Mouse (Mus musculus): ENCODE measurements at regions not wholly inside any gene's neighbourhood (a gene's known extent, or its start where the extent isn't known, plus 50 kb on each side); places are given as distances from the start of the nearest gene placed in this dataset.
A peak's percentile ranks its signal among the peaks of the same experiment; 100 is the strongest.

- H3K9ac ChIP-seq: no peak overlapping the region
- no peaks in the 10 kb centered on the region for H3K27me3 ChIP-seq
- no peaks in the 10 kb centered on the region for H3K4me1 ChIP-seq (replicated peaks)
- H3K27ac ChIP-seq: no peak overlapping the region
- H3K4me2 ChIP-seq: no peak overlapping the region
- DNase-seq: no peak
- H3K4me3 ChIP-seq (replicated peaks): no peak overlapping the region
- 44% methylated on average over 3 of the region's 3 CpGs for WGBS (ENCODE audit: insufficient replicate concordance)
- H3K9me3 ChIP-seq (replicated peaks): no peaks in the 10 kb centered on the region
- H3K36me3 ChIP-seq: no peaks in the 10 kb centered on the region
- no peak for ATAC-seq (ENCODE audit: low read depth)
Measured at GRCm38 (mm10) chr11:45702916-45703315, 148.9 kb upstream of the Clint1 start.

GRCm38 (mm10) chr11:45704411-45704810 is 147.4 kb upstream of the Clint1 start:
- no peaks in the 10 kb centered on the region for H3K27me3 ChIP-seq
- H3K4me3 ChIP-seq (replicated peaks): no peak overlapping the region
- WGBS (ENCODE audit: insufficient replicate concordance): 64% methylated on average over 5 of the region's 5 CpGs
- H3K4me1 ChIP-seq (replicated peaks): no peaks in the 10 kb centered on the region
- H3K4me2 ChIP-seq: no peak overlapping the region
- H3K9ac ChIP-seq: no peak overlapping the region
- DNase-seq: no peak
- no peaks in the 10 kb centered on the region for H3K36me3 ChIP-seq
- no peak overlapping the region for H3K27ac ChIP-seq
- no peaks in the 10 kb centered on the region for H3K9me3 ChIP-seq (replicated peaks)
- no peak for ATAC-seq (ENCODE audit: low read depth)

DNA sequence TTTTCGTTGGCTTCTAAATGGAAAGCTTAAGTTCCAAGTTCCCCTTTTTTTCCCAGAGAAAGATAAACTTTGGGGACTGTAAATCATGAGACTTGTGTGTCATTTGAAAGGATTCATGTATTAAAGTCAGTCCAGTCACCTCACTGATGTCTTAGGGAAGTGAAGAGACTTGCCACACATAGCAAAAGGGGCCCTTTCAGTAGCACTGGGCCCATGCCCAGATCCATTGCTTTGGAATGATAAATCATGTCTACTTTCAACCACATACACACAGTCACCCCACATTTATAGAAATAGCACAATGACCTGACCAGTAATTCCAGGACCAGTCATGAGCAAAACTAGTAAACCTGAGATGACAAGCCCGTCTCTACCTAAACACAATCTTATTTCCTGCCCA is 133.2 kb upstream of the Clint1 start:
- WGBS (ENCODE audit: insufficient replicate concordance): 41% methylated on average over 2 of the region's 2 CpGs
- Histone ChIP-seq H3K4me1 (replicated peaks) (no peaks in the 10 kb centered on the region), H3K9me3 (replicated peaks) (no peaks in the 10 kb centered on the region), H3K27ac (no peak overlapping the region), H3K36me3 (no peaks in the 10 kb centered on the region), H3K4me2 (no peak overlapping the region), H3K4me3 (replicated peaks) (no peak overlapping the region), H3K27me3 (no peaks in the 10 kb centered on the region), H3K9ac (no peak overlapping the region)
- DNase-seq (no peak), ATAC-seq (ENCODE audit: low read depth) (no peak)

GRCm38 (mm10) chr11:45719821-45720220 is 132.0 kb upstream of the Clint1 start:
- ATAC-seq (ENCODE audit: low read depth): no peak
- H3K9me3 ChIP-seq (replicated peaks): no peaks in the 10 kb centered on the region
- no peak for DNase-seq
- 64% methylated on average over 6 of the region's 6 CpGs for WGBS (ENCODE audit: insufficient replicate concordance)
- no peak overlapping the region for H3K27ac ChIP-seq
- H3K27me3 ChIP-seq: no peaks in the 10 kb centered on the region
- no peak overlapping the region for H3K4me2 ChIP-seq
- H3K9ac ChIP-seq: no peak overlapping the region
- H3K36me3 ChIP-seq: no peaks in the 10 kb centered on the region
- no peaks in the 10 kb centered on the region for H3K4me1 ChIP-seq (replicated peaks)
- no peak overlapping the region for H3K4me3 ChIP-seq (replicated peaks)

DNA sequence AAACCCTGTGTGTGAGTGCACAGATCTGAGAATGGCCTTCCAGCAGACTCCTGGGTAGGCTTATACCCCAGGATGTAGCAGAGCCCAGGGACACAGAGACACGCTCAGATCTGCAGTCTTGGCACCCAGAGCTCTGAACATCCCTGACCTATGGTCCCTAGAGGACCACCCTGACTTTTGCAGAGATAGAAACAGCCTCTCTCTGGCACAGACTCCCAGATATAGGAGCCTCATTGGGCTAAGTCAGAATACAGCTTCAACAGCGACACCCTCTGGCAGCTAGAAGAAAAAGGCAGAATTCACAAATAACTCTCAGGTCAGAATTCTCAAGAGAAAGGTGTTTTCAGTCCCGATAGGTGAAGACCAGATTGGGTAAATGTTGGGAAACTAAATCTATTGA is 115.3 kb upstream of the Clint1 start:
- 34% methylated on average over 3 of the region's 3 CpGs for WGBS (ENCODE audit: insufficient replicate concordance)

GRCm38 (mm10) chr11:45738331-45738730 is 113.5 kb upstream of the Clint1 start:
- H3K4me2 ChIP-seq: no peak overlapping the region
- H3K9me3 ChIP-seq (replicated peaks): no peaks in the 10 kb centered on the region
- 63% methylated on average over 6 of the region's 6 CpGs for WGBS (ENCODE audit: insufficient replicate concordance)
- H3K36me3 ChIP-seq: no peaks in the 10 kb centered on the region
- ATAC-seq (ENCODE audit: low read depth) (no peak), DNase-seq (no peak)
- no peaks in the 10 kb centered on the region for H3K4me1 ChIP-seq (replicated peaks)
- no peak overlapping the region for H3K9ac ChIP-seq
- H3K27me3 ChIP-seq: no peaks in the 10 kb centered on the region
- no peak overlapping the region for H3K4me3 ChIP-seq (replicated peaks)
- H3K27ac ChIP-seq: no peak overlapping the region

More for the DNA sequence above, 115.3 kb upstream of the Clint1 start:
- no peaks in the 10 kb centered on the region for H3K36me3 ChIP-seq
- H3K27me3 ChIP-seq: no peaks in the 10 kb centered on the region
- ATAC-seq (ENCODE audit: low read depth) (no peak), DNase-seq (no peak)
- no peak overlapping the region for H3K4me3 ChIP-seq (replicated peaks)
- H3K9ac ChIP-seq: no peak overlapping the region
- H3K27ac ChIP-seq: no peak overlapping the region
- no peak overlapping the region for H3K4me2 ChIP-seq
- no peaks in the 10 kb centered on the region for H3K4me1 ChIP-seq (replicated peaks)
- H3K9me3 ChIP-seq (replicated peaks): no peaks in the 10 kb centered on the region

GRCm38 (mm10) chr11:45745941-45746340 is 105.9 kb upstream of the Clint1 start:
- Histone ChIP-seq H3K9ac (no peak overlapping the region), H3K27me3 (no peaks in the 10 kb centered on the region), H3K4me3 (replicated peaks) (no peak overlapping the region), H3K9me3 (replicated peaks) (no peaks in the 10 kb centered on the region), H3K4me1 (replicated peaks) (no peaks in the 10 kb centered on the region), H3K4me2 (no peak overlapping the region), H3K36me3 (no peaks in the 10 kb centered on the region), H3K27ac (no peak overlapping the region)
- ATAC-seq (ENCODE audit: low read depth): no peak
- 67% methylated on average over 2 of the region's 2 CpGs for WGBS (ENCODE audit: insufficient replicate concordance)
- DNase-seq: no peak

DNA sequence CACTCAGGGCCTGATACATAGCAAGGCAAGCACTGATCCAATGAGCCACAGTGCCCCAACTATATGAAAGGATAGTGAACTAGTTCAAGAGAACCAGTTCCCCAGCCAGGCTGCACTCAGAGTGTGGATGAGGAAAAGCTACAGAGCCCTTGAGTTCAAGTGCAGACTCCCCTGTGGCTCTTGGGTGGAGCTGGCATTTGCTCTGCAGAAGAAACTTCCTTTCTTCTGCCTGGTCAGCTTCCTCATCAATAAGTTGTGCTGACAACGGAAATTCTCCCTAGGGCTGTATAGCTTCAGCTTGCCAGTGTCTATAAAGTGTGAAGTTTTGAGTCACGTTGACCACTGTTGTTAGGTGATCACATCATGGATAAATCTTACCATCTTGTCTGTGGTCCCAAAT is 101.6 kb upstream of the Clint1 start:
- Histone ChIP-seq H3K4me3 (replicated peaks) (no peak overlapping the region), H3K4me2 (no peak overlapping the region), H3K9me3 (replicated peaks) (no peaks in the 10 kb centered on the region), H3K9ac (no peak overlapping the region), H3K27me3 (no peaks in the 10 kb centered on the region), H3K36me3 (no peaks in the 10 kb centered on the region), H3K27ac (no peak overlapping the region), H3K4me1 (replicated peaks) (no peaks in the 10 kb centered on the region)
- DNase-seq (no peak), ATAC-seq (ENCODE audit: low read depth) (no peak)
- 31% methylated on average over 2 of the region's 2 CpGs for WGBS (ENCODE audit: insufficient replicate concordance)

- WGBS (ENCODE audit: insufficient replicate concordance): 41% methylated on average over 1 of the region's 1 CpGs
- Histone ChIP-seq H3K4me3 (replicated peaks) (no peak overlapping the region), H3K27ac (no peak overlapping the region), H3K36me3 (no peaks in the 10 kb centered on the region), H3K4me1 (replicated peaks) (no peaks in the 10 kb centered on the region), H3K4me2 (no peak overlapping the region), H3K27me3 (no peaks in the 10 kb centered on the region), H3K9me3 (replicated peaks) (no peaks in the 10 kb centered on the region), H3K9ac (no peak overlapping the region)
- ATAC-seq (ENCODE audit: low read depth): no peak
- DNase-seq: peak; percentile 2
Measured at GRCm38 (mm10) chr11:45752237-45752636, 99.6 kb upstream of the Clint1 start.

DNA sequence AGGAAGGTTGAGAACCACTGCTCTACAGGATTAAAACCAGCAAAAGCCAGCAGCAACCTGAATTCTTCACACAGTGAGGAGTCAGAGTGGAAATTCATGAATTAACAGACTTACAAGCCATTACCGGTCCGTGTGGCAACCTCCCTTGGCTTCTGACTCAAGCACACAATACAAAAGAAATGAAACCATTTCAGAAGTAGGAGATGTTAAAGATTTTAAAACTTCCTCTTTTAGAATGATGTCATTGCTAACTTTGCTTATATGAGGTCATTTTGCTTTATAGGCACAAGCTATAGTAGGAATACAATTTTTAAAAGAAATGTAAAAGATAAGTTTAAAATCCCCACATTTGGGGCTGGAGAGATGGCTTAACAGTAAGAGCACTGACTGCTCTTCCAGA is 99.1 kb upstream of the Clint1 start:
- H3K4me3 ChIP-seq (replicated peaks): no peak overlapping the region
- ATAC-seq (ENCODE audit: low read depth): no peak
- no peak overlapping the region for H3K9ac ChIP-seq
- H3K4me1 ChIP-seq (replicated peaks): no peaks in the 10 kb centered on the region
- H3K36me3 ChIP-seq: no peaks in the 10 kb centered on the region
- no peaks in the 10 kb centered on the region for H3K27me3 ChIP-seq
- DNase-seq: no peak
- H3K27ac ChIP-seq: no peak overlapping the region
- H3K4me2 ChIP-seq: no peak overlapping the region
- no peaks in the 10 kb centered on the region for H3K9me3 ChIP-seq (replicated peaks)
- 36% methylated on average over 2 of the region's 2 CpGs for WGBS (ENCODE audit: insufficient replicate concordance)

DNA sequence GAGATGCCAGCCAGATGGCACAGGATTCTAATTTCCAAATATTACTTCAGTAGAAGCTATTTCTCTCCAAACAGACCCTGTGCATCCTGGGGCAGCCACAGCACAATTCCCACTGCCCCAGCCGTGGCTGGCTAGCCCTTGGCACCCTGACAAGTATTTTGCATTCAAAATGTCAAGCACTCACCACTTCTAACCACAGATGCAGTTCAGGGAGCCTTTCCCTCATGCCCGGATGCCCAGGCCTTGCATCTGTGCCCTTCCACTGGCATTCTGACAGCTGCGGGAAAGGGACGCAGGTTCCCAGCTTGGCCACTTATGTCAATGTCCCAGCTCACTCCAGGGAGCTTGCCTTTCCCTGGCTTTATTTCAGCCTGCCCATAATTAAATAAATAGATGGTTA is 84.8 kb upstream of the Clint1 start:
- 71% methylated on average over 4 of the region's 4 CpGs for WGBS (ENCODE audit: insufficient replicate concordance)
- no peaks in the 10 kb centered on the region for H3K36me3 ChIP-seq

GRCm38 (mm10) chr11:45782435-45782834 is 69.4 kb upstream of the Clint1 start:
- H3K4me2 ChIP-seq: peak overlapping the region; percentile 10; the same call in 1 of the 2 replicates

More for the DNA sequence above, 84.8 kb upstream of the Clint1 start:
- Histone ChIP-seq H3K27ac (no peak overlapping the region), H3K9ac (no peak overlapping the region), H3K4me2 (no peak overlapping the region), H3K9me3 (replicated peaks) (no peaks in the 10 kb centered on the region), H3K4me1 (replicated peaks) (no peaks in the 10 kb centered on the region), H3K4me3 (replicated peaks) (no peak overlapping the region), H3K27me3 (no peaks in the 10 kb centered on the region)
- no peak for DNase-seq
- no peak for ATAC-seq (ENCODE audit: low read depth)

More at GRCm38 (mm10) chr11:45782435-45782834, 69.4 kb upstream of the Clint1 start:
- H3K9me3 ChIP-seq (replicated peaks): no peaks in the 10 kb centered on the region
- WGBS (ENCODE audit: insufficient replicate concordance): 50% methylated on average over 4 of the region's 4 CpGs
- no peak for DNase-seq
- ATAC-seq (ENCODE audit: low read depth): peak; percentile 79
- peaks cover 21% of the 10 kb centered on the region for H3K4me1 ChIP-seq (replicated peaks)
- no peak overlapping the region for H3K4me3 ChIP-seq (replicated peaks)
- H3K9ac ChIP-seq: peak overlapping the region; percentile 30; the same call in 1 of the 2 replicates
- no peaks in the 10 kb centered on the region for H3K36me3 ChIP-seq
- no peaks in the 10 kb centered on the region for H3K27me3 ChIP-seq
- H3K27ac ChIP-seq: peak overlapping the region; percentile 9; the same call in 1 of the 2 replicates

All from liver, embryonic 13.5 days (tissue).